Mouse (Mus musculus): ENCODE measurements around the gene Numb.

DNA sequence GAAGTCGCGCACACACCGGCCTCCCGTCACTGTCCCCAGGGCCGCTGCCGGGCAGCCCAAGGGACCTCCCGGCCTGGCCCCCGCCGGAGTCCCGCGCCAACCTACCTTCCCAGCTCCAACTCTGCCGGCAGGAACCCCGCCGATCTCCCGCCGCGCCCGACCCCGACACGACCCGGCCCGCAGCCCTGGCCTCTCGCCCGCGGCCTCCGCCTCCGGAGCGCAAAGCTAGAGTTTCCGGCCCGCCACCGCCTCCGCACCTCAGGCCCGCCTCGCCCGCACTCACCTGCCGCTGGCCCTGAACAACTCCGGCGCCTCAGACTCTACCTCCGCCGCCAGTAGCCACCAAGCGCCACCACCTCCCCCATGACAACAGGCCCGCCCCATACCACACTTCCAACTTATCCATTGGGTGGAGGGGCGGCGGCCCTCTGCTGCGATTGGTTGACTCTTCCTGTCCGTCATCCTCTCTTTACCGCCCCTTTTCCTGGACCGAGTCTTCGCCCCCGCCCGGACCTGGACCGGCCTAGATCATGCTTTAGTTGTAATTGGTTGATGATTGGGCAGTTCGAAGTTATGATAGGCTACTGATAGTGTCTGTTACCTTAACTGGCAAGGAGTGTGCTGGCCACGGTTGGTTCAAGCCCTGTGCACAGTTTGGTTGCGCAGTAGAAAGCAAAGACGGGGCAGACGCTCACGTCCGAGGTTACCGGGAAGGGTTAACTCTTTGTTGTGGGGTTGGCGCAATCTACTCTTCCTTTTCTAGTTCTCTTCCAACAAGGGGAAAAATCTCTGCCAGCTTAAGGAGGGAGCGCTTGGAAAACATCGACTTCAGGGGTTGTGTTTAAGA lies at the start of gene Numb:
- no peak for TF ChIP-seq CTCF (IDR thresholded peaks at IDR 0.05; ENCODE audit: low read depth)
- TF ChIP-seq EP300 (optimal IDR thresholded peaks at IDR 0.05), result no peak

Data from stomach, postnatal 0 days (tissue).